Mouse (Mus musculus): ENCODE data around the gene Litaf.
A peak's percentile ranks its signal among the peaks of the same experiment; 100 is the strongest.

Gene Litaf

GRCm38 (mm10) chr16:11066833-11067191, 855 bp upstream of the Litaf start:
- DNase-seq (ENCODE audit: low read depth in 1 of 2, low spot score in 2 of 2), result no peak

GRCm38 (mm10) chr16:11065431-11065830, 526 bp downstream of the Litaf start:
- DNase-seq (ENCODE audit: low read depth in 1 of 2, low spot score in 2 of 2), result no peak

- no peak for DNase-seq (ENCODE audit: low read depth in 1 of 2, low spot score in 2 of 2)
These were observed 1.2 kb downstream of the Litaf start for GRCm38 (mm10) chr16:11064742-11065141.

- DNase-seq (ENCODE audit: low read depth in 1 of 2, low spot score in 2 of 2), result no peak
These were observed 1.6 kb downstream of the Litaf start for GRCm38 (mm10) chr16:11064341-11064740.

- DNase-seq (ENCODE audit: low read depth in 1 of 2, low spot score in 2 of 2), result no peak
These were observed 2.9 kb downstream of the Litaf start for GRCm38 (mm10) chr16:11062794-11063721.

DNA sequence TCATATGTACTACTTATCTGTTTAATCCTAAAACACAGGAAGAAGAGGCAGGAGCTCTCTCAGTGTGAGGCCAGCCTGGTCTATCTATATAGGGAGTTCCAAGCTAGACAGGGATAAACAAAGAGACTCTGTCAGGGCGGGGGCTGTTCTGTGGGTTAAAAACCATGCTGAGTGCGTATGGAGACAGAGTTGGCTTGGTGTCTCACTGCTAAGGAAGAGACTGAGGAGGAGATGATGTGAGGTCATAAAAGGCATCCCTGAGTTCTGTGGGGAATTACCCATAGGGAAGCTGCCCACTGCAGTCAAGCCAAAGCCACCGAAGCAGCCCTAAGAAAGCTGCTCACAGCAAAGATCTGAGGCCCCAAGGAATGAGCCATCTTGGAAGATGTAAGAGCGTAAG, 5.3 kb downstream of the Litaf start, which contains the start of gene Snn:
Gene Snn (plus strand): TSS at position 301 of the 400 bp plus-strand sequence.
- no peak for DNase-seq (ENCODE audit: low read depth in 1 of 2, low spot score in 2 of 2)

GRCm38 (mm10) chr16:11055916-11056315, 10.0 kb downstream of the Litaf start:
- DNase-seq (ENCODE audit: low read depth in 1 of 2, low spot score in 2 of 2), result no peak

GRCm38 (mm10) chr16:11054871-11055270, 11.1 kb downstream of the Litaf start:
- DNase-seq (ENCODE audit: low read depth in 1 of 2, low spot score in 2 of 2), result no peak

- DNase-seq (ENCODE audit: low read depth in 1 of 2, low spot score in 2 of 2), result no peak
These were observed 11.5 kb downstream of the Litaf start for GRCm38 (mm10) chr16:11054409-11054808.

DNA sequence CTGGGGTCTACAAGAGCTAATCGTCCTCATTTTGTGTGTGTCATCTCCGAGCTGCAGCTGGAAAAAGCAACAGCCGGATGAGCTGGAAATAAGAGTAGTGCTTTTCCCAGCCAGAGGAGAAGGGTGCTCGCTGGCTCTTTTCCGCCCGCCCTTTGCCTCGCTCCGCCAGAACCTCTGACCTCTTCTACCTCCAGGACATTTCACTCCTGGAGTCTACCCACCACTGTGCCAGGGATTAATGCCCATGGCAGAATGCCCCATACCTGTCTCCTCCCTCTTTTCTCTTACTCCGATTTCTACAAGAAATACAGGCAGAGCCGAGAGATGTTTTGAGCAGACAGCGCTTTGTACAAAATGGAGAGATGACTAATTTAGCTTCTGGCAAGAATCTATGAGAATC, 14.8 kb downstream of the Litaf start:
- DNase-seq (ENCODE audit: low read depth in 1 of 2, low spot score in 2 of 2), result no peak

DNA sequence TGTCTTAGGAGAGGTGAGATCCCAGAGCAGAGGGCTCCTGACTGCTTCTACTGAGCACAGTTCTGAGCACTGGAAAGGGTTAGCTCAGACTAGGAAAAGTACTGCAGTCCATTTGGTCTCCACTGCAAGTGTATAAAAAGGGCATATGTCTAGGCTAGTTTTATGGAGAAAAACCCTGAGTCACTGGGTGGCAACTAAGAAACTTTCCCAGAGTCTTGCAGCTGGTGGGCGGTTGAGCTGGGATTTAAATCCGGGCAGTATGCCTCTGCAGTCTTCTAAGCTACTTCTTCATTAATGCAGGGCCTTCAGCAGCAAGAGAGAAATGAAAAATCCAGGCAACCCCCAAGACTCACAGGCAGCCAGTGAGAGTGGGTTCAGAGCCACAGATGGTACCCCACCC, 15.7 kb downstream of the Litaf start:
- DNase-seq (ENCODE audit: low read depth in 1 of 2, low spot score in 2 of 2), result no peak

GRCm38 (mm10) chr16:11047130-11047529, 18.8 kb downstream of the Litaf start:
- no peak for DNase-seq (ENCODE audit: low read depth in 1 of 2, low spot score in 2 of 2)

DNA sequence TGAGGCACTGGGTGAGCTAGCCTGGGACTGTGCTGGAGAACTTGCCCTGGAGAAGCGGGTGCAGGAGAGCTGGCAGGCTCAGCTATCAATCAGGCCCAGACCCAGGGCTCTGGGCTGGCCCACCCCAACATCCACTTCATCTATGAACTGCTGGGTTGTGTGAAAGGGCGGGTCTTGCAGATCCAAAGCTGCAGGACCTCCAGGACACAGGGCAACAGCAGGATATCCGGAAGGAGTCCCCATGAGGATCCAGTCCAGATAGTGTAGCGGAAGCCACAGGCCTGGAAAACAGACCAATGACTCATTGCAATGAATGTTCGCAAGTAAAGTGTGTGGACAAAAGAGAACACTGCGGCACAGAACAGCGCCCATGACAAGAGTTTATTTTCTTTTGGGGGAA, 19.5 kb downstream of the Litaf start:
- no peak for DNase-seq (ENCODE audit: low read depth in 1 of 2, low spot score in 2 of 2)

- DNase-seq (ENCODE audit: low read depth in 1 of 2, low spot score in 2 of 2), result no peak
These were observed 22.7 kb downstream of the Litaf start for GRCm38 (mm10) chr16:11043239-11043638.

- no peak for DNase-seq (ENCODE audit: low read depth in 1 of 2, low spot score in 2 of 2)
These were observed 25.4 kb downstream of the Litaf start for GRCm38 (mm10) chr16:11040603-11041002.

- peak in 1 of 2 experiments; percentile 21 for DNase-seq (ENCODE audit: low read depth in 1 of 2, low spot score in 2 of 2)
These were observed 30.0 kb downstream of the Litaf start for GRCm38 (mm10) chr16:11035790-11036431.

- DNase-seq (ENCODE audit: low read depth in 1 of 2, low spot score in 2 of 2), result no peak
These were observed 30.7 kb downstream of the Litaf start for GRCm38 (mm10) chr16:11035273-11035672.

DNA sequence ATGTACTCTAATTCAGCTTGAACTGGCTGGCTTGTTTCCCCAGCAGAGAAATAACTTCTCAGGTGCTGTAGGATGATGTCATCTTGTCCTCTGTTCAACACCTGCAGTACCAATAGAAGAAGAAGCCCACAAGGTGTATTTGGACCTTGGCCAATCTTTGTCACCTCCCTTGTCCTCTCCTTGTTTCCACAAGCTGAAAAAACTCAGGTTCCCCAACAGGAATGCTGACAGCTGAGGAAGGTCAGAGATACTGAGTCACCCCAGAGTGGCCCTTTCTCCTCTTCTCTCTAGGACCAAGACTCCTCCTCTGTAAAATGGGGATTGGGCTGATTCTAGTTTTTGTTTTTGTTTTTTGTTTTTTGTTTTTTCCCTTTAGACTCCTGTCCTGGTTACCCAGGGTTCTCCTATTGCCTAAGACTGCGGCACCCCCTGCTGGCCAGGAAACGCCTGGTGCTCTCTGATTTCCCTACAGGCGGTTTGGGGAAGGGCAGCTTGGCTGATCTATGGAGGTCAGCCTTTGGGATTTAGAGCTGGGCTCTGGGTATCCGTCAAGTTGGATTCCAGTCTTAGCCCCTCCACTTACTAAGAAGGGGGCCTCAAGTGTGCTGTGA, 31.7 kb downstream of the Litaf start:
- DNase-seq (ENCODE audit: low read depth in 1 of 2, low spot score in 2 of 2), result peak; percentile 61 to 82

DNA sequence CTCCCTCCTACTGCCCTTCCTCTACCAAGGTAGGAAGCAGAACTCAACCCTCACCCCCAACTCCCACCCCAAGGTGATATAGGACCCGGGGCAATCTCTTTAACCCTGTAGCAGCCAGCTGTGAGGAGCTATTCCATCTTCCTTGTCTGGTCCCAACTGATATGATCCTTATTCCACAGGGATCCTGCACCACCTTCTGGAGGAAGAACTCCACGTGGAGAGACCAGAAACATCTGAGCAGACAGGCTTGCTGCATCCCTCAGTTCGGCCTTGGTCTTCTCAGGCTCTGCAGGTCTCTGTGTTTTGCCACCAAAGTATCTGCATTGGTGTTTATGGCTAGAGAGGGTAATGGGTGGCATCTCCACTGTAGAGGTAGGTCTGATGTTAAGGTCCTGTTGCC, 34.6 kb downstream of the Litaf start:
- DNase-seq (ENCODE audit: low read depth in 1 of 2, low spot score in 2 of 2), result no peak

DNA sequence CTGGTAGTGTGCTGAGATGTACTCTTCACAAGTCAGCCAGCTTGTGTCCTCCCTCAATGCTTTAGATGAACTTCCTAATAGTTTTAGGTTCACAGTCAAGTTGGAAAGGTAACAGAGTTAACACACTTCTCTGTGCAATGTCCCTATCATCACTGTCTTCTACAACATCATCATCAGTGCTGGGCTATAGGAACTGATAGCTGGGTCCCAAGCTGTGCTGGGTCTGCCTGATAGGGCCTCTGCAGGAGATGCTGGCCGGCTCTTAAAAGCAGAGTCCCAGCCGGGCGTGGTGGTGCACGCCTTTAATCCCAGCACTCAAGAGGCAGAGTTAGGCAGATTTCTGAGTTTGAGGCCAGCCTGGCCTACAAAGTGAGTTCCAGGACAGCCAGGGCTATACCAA, 35.1 kb downstream of the Litaf start:
- DNase-seq (ENCODE audit: low read depth in 1 of 2, low spot score in 2 of 2), result no peak

DNA sequence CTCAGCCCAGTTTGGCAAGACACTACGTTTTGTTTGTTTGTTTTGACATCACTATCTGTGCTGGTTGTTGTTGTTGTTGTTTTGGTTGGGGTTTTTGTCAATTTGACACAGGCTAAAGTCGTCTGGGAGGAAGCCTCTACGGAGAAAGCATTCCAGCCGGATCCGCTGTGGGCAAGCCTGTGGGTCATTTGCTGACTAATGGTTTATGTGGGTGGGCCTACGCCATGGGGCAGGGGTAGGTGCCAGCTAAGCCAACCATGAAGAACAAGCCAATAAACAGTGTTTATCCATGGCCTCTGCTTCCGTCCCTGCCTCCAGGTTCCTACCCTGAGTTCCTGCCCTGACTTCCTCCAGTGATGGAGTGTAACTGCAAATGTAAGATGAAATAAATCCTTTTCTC, 37.8 kb downstream of the Litaf start:
- DNase-seq (ENCODE audit: low read depth in 1 of 2, low spot score in 2 of 2), result no peak

DNA sequence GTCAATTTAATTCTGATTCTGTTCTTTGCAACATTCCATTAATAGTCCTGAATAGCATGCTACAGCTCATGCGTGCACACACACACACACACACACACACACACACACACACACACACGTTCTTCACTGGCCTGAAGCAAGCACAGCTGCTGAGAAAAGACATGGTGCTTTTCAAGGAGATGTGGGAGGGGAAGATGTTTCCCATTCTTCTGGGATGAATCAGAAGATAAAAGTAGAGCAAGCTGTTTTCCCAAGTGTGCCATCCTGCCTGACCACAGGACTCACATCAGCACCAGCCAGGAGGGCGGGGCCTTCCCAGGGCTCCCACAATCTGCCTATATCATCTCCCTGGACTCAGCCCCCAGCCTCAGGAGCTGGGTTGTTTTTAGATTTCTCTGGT, 41.1 kb downstream of the Litaf start:
- no peak for DNase-seq (ENCODE audit: low read depth in 1 of 2, low spot score in 2 of 2)

Data from monocyte, adult 2 months (primary cell).